ENCODE assay signal across 8 mouse cellular contexts in the genomic region with DNA sequence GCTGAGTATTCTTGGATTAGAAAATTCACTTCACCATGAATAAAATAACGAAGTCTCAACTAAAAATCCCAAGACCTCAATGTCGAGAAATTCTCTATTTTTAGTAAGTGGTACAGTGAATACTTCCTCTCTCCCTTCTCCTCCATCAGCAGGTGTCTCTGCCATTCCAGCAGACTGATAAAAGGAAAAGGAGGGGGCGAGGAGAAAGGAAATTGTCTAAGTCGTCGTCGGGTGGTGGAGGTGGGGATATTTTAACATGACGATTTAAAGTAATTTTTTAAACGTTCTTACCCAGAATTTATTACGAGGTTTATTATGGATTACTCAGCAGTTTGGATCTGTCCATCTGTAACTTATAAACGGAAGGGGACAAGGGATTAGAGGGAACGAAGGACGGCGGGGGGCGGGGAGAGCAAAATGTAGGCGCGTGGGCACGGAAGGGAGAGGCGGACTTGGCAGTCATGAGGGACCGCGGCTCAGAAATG. TPM values are rescaled to one million over a fixed set of nuclear protein-coding genes. Genes with fewer than 3 reads are reported as not detected.
DNase-seq lines count a peak whose midpoint lies in the region; ATAC-seq lines count a peak whose summit lies in the region.

No protein-coding gene starts in this region.

- H3K4me1 ChIP-seq in intestine, embryonic 16.5 days (ENCODE audit: control insufficient read depth, insufficient read depth, low read length): no peaks in the 10 kb centered on the region
- H3K4me1 ChIP-seq in midbrain, embryonic 16.5 days (ENCODE audit: control insufficient read depth, insufficient read depth, low read length): peaks cover 6% of the 10 kb centered on the region

- DNase-seq in frontal cortex, postnatal 36 days (ENCODE audit: low spot score in 2 of 2): no peak
- DNase-seq in right cerebral cortex, postnatal 14 days: peak; percentile 64
- no peak for DNase-seq in right cerebral cortex, postnatal 25 days
- DNase-seq in frontal cortex, postnatal 10 days (ENCODE audit: low spot score in 2 of 2): no peak
- no peak for DNase-seq in urinary bladder, adult 2 months (ENCODE audit: low spot score)

- peak; percentile 8; the same call in 1 of the 2 replicates for ATAC-seq in frontal cortex, adult (ENCODE audit: low TSS enrichment)
- no peak for ATAC-seq in intestine, embryonic 16.5 days
- peak; percentile 40; the same call in 1 of the 2 replicates for ATAC-seq in midbrain, embryonic 16.5 days

- H3K4me3 ChIP-seq in intestine, embryonic 16.5 days (ENCODE audit: low read length): peak overlapping the region; percentile 83
- peak overlapping the region; percentile 89 for H3K4me3 ChIP-seq in midbrain, embryonic 16.5 days (ENCODE audit: low read depth, low read length)

- H3K36me3 ChIP-seq in intestine, embryonic 16.5 days (ENCODE audit: control insufficient read depth, insufficient read depth, low read length): no peaks in the 10 kb centered on the region
- H3K36me3 ChIP-seq in midbrain, embryonic 16.5 days (ENCODE audit: control insufficient read depth, insufficient read depth, low read length): no peaks in the 10 kb centered on the region

- H3K9ac ChIP-seq in intestine, embryonic 16.5 days (ENCODE audit: low read depth, low read length): peak overlapping the region; percentile 79
- H3K9ac ChIP-seq in midbrain, embryonic 16.5 days (ENCODE audit: low read depth, low read length): peak overlapping the region; percentile 79

- H3K4me2 ChIP-seq in intestine, embryonic 16.5 days (ENCODE audit: low read depth, low read length): peak overlapping the region; percentile 97
- H3K4me2 ChIP-seq in midbrain, embryonic 16.5 days (ENCODE audit: low read length): peak overlapping the region; percentile 72

- 4% methylated on average over 20 of the region's 20 CpGs for WGBS in intestine, embryonic 16.5 days
- WGBS in midbrain, embryonic 16.5 days: 4% methylated on average over 19 of the region's 20 CpGs

- H3K9me3 ChIP-seq in intestine, embryonic 16.5 days (ENCODE audit: control insufficient read depth, low read length): no peaks in the 10 kb centered on the region
- no peaks in the 10 kb centered on the region for H3K9me3 ChIP-seq in midbrain, embryonic 16.5 days (replicated peaks; ENCODE audit: control insufficient read depth, low read length, poor library complexity, severe bottlenecking)

- H3K27me3 ChIP-seq in intestine, embryonic 16.5 days (replicated peaks; ENCODE audit: control insufficient read depth, insufficient read depth, low read length): no peaks in the 10 kb centered on the region; the same call in 1 of the 2 replicates
- H3K27me3 ChIP-seq in midbrain, embryonic 16.5 days (ENCODE audit: control insufficient read depth, insufficient read depth, low read depth, low read length): no peaks in the 10 kb centered on the region

- no peak overlapping the region for H3K27ac ChIP-seq in intestine, embryonic 16.5 days (ENCODE audit: low read length)
- H3K27ac ChIP-seq in midbrain, embryonic 16.5 days (ENCODE audit: low read length): peak overlapping the region; percentile 89

RNA-seq across cellular contexts. Expression of a gene that starts 0.8 kb away (rescaled TPM):
- polyA plus RNA-seq in intestine, embryonic 16.5 days (2015; fragmentation: Nextera tagmentation; extraction: Ambion mirVana): 1.3 and 1.4 TPM in 2 replicates
- polyA plus RNA-seq in midbrain, embryonic 16.5 days (2015; fragmentation: Nextera tagmentation; extraction: Ambion mirVana): 11.3 and 11.9 TPM in 2 replicates
- polyA plus RNA-seq in urinary bladder, adult 2 months (2012; rRNA removed): 3.3 and 3.6 TPM in 2 replicates
